Mouse (Mus musculus): Measurements from ENCODE around the gene Gdf15.

DNA sequence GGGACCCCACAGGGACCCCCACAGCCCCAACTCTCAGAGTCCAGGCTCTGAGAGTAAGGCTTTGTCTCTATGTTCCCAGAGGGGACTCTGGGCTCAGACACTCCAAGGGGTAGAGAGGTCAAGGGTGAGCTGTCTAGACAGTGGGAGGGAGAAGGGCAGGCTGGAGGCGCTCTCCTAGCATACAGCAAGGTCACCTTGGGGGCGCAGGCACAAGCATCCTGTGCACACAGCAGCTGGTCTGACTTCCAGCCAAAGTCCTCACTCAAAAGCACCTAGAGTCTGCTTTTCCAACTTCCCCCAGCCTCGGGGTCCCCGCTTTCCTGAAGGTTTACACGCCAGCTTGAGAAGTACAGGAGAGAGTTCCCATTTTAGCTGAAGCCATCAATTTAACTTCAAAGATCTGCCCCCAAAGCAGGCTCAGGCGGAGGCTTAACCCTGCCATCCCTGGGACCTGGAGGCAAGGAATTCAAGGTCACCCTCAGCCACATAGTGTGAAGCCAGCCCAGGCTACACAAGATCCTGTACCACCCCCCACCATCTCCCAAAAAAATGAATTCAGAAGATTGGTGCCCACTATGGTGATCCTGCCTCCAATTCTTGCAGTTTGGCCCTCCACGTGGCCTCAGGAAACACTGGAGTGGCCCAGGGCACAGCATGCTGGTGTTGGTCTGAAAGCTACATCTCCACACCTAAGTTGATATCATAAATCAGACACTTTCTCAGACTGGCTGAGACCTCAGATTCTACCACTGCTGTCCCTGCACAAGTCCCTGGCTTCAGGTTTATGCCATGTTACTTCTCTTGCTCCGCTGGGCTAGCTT is 15.3 kb upstream of the Gdf15 start:
- TF ChIP-seq CTCF (IDR thresholded peaks at IDR 0.05; ENCODE audit: low read depth, low read length): no peak
- 0 out of 2 replicates have a peak, but pooled peaks have one; percentile 13 for TF ChIP-seq POLR2A (IDR thresholded peaks at IDR 0.05; ENCODE audit: extremely low read depth, insufficient read depth, low read length)

Data from liver, adult 2 months (tissue).